Mouse (Mus musculus) brain, adult 2 months (tissue): ENCODE measurements around the gene Dpp4.

Experiments
- DNase-seq: peaks from one replicate; pipeline ENCODE4 v3.0.0; 2011; ENCODE audit warnings: low read depth, low spot score

Gene Dpp4

DNA sequence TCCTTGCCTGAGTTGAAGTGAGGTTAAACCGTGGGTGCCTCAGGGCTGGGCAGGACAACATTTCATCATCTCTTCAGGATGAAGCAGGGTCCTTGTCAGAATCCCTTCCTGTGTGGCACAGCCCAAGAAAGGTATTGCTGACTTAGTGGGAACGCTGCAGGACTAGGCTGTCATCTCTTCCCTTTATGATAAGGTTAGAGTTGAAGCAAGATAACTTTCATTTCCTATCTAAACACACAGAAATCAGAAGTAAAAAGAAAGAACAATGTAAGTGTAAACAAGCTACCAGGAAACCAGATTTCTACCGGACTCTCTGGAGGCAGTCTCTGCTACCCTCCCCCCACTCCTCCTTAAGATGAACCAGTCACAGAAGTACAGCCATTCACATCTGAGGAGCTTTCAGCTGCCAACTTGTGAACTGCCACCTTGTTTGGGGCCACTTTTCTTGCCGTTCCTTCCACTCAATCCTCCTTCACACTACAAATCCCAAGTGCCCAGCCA is 3.3 kb downstream of the Dpp4 start:
- no peak for DNase-seq

GRCm38 (mm10) chr2:62408216-62408615 is 3.8 kb downstream of the Dpp4 start:
- DNase-seq = no peak

DNA sequence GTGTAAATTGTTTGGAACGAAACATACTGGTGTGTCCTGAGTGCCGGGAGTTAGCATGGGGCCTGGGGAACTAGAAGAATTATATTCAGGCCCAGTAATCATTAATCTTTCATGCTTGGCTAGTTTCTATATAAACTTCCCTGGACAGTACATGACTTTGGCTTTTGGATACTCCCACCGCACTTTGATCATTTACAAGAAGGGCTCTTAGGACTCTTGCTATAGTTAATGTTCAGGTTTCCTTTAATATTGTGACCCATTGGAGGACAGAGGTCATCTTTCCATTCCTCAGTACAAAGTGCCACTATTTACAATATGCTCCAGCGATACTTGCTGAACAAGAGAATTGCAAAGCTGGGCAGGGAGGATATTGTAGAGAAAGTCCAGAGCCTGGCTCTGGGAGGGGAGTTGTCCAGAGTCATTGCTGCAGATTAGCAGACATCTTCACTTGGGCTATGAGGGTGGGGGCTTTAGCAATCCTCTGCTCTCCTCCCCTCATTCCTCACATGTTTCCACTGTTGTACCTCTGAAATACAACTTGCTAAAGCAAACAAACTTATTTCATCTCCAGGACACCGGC is 8.4 kb downstream of the Dpp4 start:
- DNase-seq = no peak

DNA sequence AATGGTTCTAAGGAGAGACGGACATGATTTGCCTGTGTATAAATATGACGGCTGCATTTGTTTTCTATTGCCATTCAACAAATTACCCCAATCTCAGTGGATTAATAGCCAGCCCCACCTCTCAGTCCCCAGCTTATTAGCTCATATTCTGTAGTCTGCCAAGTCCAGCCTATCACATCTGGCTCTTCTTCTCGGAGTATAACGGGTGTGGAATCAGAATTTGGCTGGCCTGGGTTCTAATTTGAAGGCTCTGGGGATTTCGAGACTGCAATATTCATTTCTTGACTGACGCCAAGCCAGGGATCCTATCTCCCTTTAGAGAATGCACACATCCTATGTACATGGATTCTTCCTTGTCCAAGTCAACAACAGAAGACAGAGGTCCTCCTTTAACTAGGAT is 11.0 kb downstream of the Dpp4 start:
- no peak for DNase-seq

- no peak for DNase-seq
Observed at GRCm38 (mm10) chr2:62399832-62400231, 12.2 kb downstream of the Dpp4 start.

DNA sequence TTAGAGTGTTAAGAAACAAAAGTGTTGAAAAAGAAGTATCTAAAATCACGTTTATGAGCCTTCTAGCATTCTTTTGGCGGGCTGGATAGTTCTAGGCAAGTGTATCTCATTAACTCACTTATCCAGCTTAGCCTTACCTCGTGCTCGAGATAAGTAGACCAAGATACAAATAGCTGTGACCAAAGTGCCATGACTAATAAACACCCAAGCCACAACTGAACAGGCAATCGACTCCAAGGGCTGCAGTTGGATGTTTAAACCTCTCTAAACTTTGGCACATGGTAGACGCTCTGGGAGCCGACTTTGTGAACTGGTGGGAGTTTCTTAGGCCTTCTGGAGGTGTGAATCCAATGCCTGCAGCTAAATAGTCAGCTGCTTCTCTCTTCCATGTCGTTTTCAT is 12.7 kb downstream of the Dpp4 start:
- no peak for DNase-seq

DNA sequence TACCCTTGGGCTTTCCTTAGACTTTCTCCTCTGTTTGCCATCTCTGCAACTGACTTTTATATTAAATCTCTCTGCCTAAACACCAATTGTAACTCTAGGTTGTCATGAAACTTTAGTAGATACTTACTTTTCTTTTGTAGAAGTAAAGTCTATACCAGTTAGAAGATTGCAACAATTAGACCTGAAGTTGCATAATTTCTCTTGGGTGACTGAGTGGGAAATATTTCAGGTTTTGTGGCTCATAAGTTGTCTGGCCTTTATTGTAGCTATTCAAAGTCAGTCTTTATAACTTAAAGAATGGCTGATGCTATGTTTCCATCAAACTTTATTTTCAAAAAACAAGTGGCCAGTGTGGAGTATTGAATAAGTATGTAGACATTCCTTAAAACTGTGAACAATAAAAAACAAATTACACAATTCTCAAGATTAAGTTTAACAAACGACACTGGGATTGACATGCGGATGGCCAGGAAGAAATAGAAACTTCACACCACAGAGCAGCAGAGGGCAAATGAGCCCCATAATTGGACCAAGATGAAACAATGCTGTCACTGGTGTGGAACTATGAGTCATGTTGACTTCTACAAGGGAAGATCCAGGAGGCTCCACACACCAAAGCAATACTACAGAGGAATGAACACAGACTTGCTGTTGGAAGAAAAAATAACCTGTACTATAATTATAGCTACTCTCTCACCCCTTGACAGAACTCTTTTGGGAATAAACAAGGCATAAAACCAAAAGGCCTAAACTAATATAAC is 13.7 kb downstream of the Dpp4 start:
- DNase-seq = no peak

DNA sequence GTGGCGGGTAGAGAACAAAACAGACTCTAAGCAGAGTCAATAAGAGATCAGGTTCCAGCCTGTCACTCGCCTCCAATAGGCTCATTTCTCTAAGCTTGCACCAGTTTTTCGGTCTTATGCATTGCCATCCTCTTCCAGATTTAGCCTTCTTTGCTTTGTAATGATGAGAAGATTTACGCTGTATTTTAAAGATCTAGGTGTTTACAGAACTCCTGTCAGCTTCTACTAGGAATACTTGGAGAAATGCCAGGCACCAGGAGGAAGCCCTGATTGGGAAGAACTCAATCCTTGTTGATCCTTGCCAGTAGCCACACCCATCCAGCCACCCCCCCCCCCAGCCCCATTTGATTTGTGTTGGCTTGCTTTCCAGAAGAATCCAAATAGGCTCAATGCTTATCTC is 14.4 kb downstream of the Dpp4 start:
- DNase-seq = no peak

GRCm38 (mm10) chr2:62396799-62397198 is 15.2 kb downstream of the Dpp4 start:
- DNase-seq = no peak

DNA sequence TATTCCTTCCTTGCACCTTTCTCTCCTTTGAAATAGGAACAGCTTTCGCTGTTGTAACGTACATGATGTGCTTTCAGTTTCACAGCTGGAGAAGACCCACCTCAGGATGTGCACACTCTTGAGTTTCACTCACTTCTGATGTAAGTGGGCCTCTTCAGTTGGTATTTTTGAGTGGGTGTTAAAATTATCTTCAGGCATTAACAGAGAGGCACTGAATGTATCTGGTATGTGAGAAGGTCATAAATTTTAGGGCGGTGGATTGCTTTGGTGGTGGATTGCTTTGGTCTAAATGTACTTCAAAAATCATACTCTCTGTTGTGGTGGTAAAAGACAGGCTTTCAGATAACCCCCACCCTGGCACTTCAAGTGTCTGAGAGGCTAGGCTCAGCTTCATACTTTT is 17.2 kb downstream of the Dpp4 start:
- no peak for DNase-seq

DNA sequence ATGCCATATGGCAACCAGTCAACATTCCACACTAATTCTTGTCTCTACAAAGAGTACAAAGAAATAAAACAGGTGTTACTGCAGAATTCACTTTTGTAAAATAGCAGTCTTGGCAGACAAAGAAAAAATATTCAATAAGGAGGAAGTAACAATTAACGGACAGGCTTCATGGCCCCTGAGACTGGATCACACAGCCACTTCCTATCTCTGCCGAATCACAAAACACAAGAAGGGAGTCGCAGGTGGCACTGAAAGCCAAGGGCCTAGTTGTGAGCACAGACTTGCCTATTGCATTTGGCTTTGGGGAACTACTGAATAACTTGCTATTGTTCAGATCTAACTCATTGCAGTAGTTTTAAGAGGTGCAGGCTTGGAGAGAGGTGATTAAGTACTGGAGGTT is 19.9 kb downstream of the Dpp4 start:
- no peak for DNase-seq

- peak; percentile 31 for DNase-seq
Observed at GRCm38 (mm10) chr2:62390961-62391461, 21.0 kb downstream of the Dpp4 start.

GRCm38 (mm10) chr2:62390305-62390704 is 21.7 kb downstream of the Dpp4 start:
- DNase-seq = no peak

DNA sequence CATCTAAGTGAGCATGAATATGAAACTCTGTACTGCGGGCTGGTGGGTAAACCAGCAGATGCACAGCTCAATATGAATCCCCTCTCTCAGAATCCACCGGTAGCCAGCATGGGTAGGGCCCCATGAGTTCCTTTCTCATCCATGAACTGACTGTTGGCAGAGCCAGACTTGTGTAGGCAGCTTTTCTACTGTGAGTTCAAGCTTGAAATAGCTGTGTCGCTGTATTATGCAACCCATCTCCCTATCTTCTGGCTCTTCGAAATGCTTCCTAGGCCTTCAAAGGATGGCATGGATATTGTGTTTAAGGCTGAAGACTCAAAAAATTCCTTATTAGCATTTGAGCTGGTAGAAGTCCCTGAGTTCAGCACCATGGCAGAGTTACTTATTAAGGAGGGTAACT is 23.2 kb downstream of the Dpp4 start:
- DNase-seq = peak; percentile 84

GRCm38 (mm10) chr2:62383196-62383595 is 28.8 kb downstream of the Dpp4 start:
- no peak for DNase-seq

DNA sequence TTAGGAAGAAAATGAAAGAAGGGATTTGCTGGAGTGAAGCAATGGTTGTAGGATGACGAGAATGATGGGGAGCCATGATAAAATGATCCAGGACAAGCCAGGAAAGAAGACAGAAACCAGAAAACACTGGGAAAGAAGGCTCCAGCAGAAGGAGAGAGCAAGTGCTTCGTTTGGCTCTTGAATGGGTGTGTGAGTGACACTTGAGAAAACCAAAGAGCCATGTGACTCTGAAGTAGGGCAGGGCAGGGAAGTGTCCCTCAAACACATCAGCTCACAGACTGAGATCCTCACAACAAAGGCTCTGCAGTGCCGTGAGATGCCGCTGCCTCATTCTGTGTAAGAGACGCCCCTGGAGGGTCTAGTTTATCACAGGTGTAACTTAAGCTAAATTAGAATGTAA is 29.6 kb downstream of the Dpp4 start:
- no peak for DNase-seq

GRCm38 (mm10) chr2:62381756-62382155 is 30.3 kb downstream of the Dpp4 start:
- no peak for DNase-seq

DNA sequence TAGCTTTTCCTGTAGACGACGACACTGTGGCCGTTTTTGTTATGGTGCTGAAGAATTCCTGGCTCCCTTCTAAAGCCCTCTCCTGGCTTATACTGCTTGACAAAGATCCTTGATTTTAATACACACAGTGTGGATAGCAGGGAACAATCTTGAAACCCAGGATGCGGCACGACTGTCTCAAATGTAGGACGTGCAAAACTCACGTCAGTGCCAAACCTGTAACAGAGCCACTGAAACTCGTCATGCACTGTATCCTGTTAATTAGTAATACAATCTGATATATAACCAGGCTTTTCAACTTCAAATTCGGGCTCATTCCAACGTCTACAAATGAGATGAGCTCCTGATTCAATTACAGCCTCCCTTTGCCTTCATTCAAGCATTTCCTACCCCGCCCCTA is 38.3 kb downstream of the Dpp4 start:
- DNase-seq = peak; percentile 53

DNA sequence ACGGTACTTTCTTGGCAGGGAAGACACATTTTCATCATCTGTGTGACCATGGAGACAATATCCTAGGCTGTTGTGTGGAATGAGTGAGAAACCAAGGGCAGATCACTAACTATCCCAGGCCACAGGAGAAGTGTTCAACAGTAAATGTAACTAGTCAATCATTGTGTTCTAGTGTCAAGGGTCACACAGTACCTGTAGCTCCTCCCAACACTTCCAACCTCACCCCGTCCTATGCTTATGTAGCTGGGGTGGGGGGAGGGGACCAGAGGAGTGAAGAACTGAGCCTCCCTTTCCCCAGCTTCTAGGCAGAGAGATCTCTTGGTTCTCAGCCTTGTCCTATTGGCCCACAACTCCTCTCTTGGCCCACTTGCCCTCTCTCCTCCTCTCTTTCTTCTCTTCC is 42.0 kb downstream of the Dpp4 start:
- no peak for DNase-seq

GRCm38 (mm10) chr2:62368349-62369053 is 43.5 kb downstream of the Dpp4 start:
- DNase-seq = peak; percentile 61

DNA sequence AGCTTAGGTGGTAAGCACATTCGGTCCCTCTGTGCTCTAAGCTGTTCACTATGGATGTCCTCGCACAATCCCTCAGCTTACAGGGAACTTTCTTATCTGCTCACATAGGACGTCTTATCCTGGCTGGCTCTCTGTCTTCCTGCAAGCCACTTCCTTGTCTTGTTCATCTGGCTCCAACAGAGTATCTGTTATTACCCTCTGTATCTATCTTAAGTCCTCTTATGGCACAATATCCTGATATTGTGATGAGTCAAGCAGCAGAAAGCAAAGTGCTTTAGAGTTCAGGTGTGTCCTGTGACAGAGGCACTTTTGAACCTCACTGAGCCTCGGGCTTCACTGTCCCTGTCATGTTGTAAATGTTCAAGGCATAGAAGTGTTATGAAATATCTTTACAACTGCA is 48.4 kb downstream of the Dpp4 start:
- DNase-seq = no peak

GRCm38 (mm10) chr2:62362211-62362610 is 49.8 kb downstream of the Dpp4 start:
- no peak for DNase-seq

- DNase-seq = peak; percentile 63
Observed at GRCm38 (mm10) chr2:62361514-62361913, 50.5 kb downstream of the Dpp4 start.
